Mouse (Mus musculus) A20 (cell line): ENCODE results near the gene Zfp3.

Source experiments
- DNase-seq: peaks from one replicate; pipeline ENCODE4 v3.0.0-alpha.2; 2011; ENCODE audit warnings: low read depth, low spot score

Gene Zfp3

DNA sequence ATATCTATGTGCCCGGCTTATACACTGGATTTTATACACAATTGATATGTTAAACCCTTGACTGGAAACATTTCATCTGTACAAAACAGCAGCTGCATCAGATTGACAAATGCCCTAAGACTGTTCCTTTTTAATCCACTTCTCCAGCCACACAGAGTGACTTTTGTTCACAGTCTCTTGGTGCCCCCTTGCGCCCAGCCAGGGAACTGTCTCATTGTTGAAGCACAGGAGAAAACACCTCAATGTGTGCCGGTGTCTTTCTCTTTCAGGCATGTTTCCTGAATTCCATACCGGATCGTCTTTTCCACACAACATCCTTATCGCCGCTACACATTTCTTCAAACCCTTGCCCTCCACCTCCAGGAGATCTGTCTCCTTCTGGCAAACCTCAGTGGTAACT, 8.4 kb upstream of the Zfp3 start:
- DNase-seq: peak; percentile 79

GRCm38 (mm10) chr11:70760446-70760845, 3.6 kb upstream of the Zfp3 start:
- peak; percentile 58 for DNase-seq

- DNase-seq: peak; percentile 29
Measured at GRCm38 (mm10) chr11:70762641-70763040, 1.4 kb upstream of the Zfp3 start.

DNA sequence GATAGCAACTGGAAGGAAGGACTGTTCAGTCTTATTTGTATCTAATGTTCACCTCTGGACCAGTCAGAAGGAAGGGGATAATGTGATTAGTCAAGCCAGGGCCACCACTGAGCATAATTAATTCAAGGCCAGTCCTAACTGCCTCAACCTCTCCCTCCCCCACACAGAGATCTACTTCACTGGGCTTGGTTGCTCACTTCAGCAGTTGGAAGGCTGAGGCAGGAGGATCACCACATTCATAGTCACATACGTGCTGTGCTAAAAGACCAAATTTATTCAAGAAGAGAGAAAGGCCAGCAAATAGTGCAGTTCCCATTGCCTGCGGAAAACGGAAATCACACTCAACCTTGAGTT, 450 bp upstream of the Zfp3 start:
- DNase-seq: peak; percentile 67

DNA sequence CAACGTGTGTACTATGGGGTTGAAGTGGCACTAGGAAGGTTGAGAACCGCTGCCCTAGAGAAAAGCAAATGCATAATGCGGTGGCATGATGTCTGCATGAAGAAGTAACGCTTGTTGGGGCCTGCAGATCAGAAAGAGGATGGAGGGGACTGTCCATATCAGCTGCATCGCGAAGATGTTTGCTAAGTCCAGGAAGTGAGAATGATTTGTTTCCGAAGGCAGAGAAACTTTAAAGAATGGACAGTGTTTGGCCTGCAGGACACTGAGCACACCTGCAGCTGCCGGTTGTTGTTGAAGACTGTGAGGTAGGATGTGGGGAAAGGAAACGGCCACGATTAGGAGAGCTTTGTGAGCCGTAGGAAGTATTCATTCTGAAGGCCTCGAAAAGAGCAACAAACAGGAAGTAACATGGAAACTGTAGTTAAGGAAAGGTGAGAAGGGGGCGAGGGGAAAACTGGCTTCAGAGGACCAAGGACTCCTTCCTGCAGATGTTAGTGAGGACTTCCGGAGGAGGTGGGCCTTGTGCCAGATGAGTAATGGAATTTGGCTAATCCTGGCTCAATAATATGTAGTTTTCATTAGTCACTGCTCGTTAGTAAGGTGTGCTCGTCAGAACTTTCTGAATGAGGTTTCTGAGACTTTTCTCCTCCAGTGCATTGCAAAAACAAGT, 1.9 kb downstream of the Zfp3 start:
- DNase-seq: peak; percentile 74

DNA sequence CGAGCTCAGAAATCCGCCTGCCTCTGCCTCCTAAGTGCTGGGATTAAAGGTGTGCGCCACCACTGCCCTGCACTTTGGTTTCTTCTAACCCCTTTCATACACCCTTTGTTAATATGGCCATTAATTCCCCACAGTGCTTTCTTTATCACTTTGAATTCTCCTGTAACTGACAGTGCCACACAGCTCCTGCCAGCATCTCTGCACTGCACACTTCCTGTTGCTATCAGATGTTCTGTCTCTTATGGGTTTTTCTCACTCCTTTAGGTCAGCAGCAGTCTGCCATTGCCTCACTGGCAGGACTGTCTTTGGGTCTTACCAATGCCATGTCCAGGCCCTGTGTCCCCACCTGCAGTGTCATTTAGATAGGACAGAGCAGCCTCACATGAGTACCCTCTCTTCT, 6.8 kb downstream of the Zfp3 start:
- DNase-seq: no peak

DNA sequence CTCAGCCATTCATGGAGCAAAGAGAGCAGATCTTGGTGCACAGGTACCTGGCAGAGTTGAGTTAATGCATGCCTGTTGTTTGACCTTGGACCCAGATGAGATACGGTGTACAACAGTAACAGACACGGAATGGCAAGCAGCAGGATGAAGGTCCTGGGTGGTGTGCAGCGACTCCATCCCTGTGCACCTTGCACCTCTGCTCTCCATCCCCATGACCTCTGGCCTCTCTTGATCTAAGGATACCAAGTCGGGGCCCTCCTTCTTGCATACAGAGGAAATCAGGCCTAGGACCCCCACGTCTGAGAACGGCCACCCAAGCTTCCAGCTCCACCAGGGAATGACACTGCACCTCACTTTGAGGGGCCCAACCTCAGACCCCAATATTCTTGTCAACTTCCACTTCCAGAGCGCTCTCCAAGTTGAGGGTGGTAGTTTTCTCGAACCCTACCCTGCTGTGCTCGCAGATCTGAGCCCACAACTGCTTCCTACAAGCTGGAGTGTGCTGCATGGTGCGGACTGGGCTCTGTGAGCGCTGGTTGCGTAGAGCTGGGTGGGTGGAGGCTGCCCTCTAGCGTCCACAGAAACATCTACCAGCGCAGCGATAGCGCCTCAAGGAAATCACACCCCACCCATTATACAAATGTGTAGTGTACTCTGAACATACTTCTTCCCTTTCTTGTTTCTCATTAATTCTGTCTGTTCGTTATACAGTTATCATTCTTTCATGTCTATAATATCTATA, 13.0 kb downstream of the Zfp3 start:
- DNase-seq: peak; percentile 88

GRCm38 (mm10) chr11:70777634-70778033, 13.6 kb downstream of the Zfp3 start:
- DNase-seq: peak; percentile 50

- DNase-seq: peak; percentile 83
Measured at GRCm38 (mm10) chr11:70778058-70778457, 14.0 kb downstream of the Zfp3 start.

- DNase-seq: no peak
Measured at GRCm38 (mm10) chr11:70785908-70786307, 21.9 kb downstream of the Zfp3 start.

- no peak for DNase-seq
Measured at GRCm38 (mm10) chr11:70787052-70787451, 23.0 kb downstream of the Zfp3 start.

- DNase-seq: no peak
Measured at GRCm38 (mm10) chr11:70788972-70789655, 25.1 kb downstream of the Zfp3 start.

DNA sequence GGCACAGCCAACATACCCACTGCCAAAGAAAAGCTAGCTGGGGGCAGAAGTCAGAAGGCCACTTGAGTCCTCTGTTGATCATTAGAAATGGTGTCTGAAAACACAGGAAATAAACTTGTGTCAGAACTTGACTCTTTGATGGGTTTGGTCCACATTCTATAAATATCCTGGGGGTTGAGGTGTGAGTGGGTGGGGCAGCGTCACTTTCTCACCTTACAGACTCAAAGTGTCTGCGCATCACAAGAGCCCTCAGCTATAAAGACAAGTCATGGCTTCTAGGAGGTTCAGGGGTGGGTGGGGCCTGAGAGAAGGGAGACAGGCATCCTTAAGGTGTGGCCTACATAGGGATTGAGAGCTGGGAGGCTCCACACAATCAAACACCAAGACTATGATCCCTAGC, 26.4 kb downstream of the Zfp3 start:
- no peak for DNase-seq

DNA sequence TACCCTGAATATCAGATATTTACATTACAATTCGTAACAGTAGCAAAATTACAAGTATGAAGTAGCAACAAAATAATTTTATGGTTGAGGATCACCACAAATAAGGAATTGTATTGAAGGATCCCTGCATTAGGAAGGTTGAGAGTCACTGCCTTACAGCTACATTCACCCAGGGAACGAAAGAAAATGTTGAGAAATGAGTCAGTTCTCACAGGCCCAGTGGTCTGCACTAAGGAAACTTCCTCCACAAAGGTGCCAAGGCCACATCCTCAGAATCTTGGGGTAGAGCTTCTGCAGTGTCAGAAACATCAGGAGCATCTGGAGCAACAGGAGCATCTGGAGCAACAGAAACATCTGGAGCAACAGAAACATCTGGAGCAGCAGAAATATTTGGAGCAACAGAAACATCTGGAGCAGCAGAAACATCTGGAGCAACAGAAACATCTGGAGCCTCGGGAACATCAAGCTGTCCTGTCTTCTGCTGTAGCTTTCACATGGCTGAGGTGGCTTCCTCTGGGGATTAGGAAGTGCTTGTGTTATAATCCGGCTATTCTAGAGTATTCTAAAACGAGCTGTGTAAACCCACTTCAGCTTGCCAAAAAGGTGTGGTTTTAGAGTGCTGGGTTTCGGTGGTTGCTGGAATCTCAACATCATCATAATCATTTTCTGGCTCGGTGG, 27.0 kb downstream of the Zfp3 start:
- no peak for DNase-seq

DNA sequence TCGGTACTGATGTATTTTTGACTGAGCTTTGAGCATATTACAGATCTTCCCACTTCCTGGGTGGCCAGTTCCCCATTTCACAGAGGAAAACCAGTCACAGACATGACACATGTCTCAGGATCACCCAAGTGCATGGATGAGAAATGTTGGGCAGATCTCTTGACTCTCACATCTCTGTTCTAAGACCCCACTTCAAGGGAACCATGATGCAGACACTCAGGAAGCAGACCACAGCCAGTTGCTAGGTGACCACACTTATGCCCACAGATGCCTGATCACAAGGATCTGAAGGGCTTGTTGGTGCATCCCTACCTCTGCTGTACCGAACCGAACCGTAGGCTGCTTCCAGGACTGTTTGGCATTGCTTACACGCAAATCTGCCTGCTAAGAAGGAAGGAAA, 27.7 kb downstream of the Zfp3 start:
- DNase-seq: no peak

DNA sequence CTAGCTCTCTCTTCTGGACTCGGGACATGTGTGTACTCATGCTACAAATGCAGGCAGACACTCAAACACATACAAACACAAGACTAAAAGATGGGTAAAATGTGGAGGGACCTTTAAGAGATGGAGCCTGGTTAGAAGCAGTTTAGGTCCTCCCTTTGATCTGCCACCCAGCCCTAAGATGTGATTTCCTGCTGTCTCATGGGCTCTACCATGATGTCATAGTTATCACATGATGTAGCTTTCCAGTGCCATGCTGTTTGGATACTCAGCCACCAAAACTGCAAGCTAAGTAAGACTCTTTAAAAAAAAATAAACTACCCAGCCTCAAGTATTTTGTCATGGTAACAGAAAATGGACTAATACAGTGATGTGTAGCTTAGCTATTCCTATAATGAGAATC, 28.4 kb downstream of the Zfp3 start:
- DNase-seq: no peak

GRCm38 (mm10) chr11:70802208-70802864, 38.3 kb downstream of the Zfp3 start:
- DNase-seq: peak; percentile 40

- DNase-seq: no peak
Measured at GRCm38 (mm10) chr11:70802865-70803261, 38.9 kb downstream of the Zfp3 start.

DNA sequence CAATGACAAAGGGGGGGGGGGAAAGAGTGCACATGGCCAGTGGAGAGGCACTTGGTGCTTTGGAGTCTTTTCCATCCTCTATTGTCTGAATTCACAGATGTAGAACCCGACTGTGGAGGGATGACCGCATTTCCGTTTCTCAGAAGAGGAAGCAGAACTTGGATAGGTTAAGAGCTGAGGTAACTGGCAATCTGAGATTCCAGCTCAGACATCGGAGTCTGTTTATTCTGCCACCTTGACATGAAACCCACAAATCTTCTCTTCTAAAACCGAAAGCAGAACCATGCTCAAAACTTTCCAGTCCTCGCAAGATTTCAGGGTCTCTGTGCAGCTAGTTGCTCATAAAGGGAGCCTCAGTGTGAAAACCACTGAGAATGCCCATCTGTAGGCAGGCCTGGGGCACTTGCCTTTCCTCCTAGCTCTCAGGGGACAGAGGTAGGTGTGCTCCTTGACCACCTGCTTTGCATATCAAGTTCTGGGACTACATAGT, 39.7 kb downstream of the Zfp3 start:
- peak; percentile 93 for DNase-seq

DNA sequence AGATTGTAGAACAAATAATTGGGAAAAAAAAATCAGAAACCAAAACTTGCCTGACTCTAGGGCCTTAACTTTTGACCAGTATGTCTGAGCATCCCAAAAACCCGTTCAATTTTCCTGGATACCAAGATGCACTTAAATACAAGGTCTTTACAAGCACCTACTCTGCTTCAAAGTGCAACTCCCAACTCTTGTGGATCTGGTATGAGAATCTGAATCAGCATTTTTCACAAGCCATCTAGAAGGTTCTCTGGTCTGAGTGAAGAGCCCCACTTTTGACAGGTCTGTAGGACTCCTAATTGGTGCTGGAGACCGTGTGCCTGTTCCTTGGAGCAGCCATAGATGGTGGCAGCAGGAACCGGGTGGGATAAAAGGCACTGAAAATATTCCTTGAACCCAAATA, 40.4 kb downstream of the Zfp3 start:
- no peak for DNase-seq

DNA sequence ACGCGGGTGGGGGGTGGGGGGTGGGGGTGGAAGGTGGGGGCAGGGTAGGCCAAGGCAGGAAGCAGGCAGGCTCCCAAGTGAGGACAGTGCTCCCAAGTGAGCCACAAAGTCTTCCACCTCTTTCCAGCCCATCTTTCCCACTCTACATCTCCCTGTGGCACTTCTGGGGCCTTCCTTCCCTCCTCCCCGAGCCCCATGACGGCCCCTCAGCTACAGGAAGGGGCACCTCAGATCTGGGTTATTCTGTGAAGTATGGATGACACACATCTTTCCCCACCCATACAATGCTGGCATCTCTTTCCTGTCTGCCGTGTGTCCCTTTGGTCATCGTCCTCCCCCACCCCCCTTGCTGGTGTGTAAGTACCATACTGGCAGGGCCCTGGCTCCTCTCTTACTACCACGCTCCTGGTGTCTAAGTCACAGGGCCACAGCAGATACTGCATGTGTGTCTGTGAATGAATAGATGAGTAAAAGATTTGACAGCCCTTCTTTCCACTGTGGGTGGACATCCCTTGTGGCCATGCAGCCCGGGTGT, 41.7 kb downstream of the Zfp3 start:
- peak; percentile 72 for DNase-seq
